Mouse (Mus musculus): Measurements from ENCODE around the gene Tbpl2.

GRCm38 (mm10) chr2:24040531-24040930, 55.9 kb downstream of the Tbpl2 start:
- TF ChIP-seq CTCF (IDR thresholded peaks at IDR 0.05 in 2 of 3, conservative IDR thresholded peaks at IDR 0.05 in 1 of 3; ENCODE audit: control insufficient read depth in 1 of 3, insufficient read depth in 1 of 3, low read depth in 2 of 3, low read length in 3 of 3, poor library complexity in 1 of 3, severe bottlenecking in 1 of 3) (no peak), RCOR1 (IDR thresholded peaks at IDR 0.05; ENCODE audit: low read depth, low read length) (no peak), KAT2A (conservative IDR thresholded peaks at IDR 0.05; ENCODE audit: low read depth, low read length) (no peak), POLR2A (IDR thresholded peaks at IDR 0.05; ENCODE audit: control insufficient read depth in 1 of 2, insufficient read depth in 1 of 2, low read depth in 1 of 2, low read length in 2 of 2, poor library complexity in 1 of 2) (no peak), ZC3H11A (IDR thresholded peaks at IDR 0.05; ENCODE audit: low read depth, low read length) (no peak), ZNF384 (IDR thresholded peaks at IDR 0.05; ENCODE audit: low read depth, low read length) (no peak), USF1 (IDR thresholded peaks at IDR 0.05; ENCODE audit: low read depth, low read length) (no peak), EP300 (IDR thresholded peaks at IDR 0.05; ENCODE audit: low read depth in 1 of 2, low read length in 2 of 2) (no peak), TAL1 (IDR thresholded peaks at IDR 0.05; ENCODE audit: low read length) (no peak), TCF12 (IDR thresholded peaks at IDR 0.05; ENCODE audit: low read depth, low read length) (no peak), POLR2AphosphoS5 (IDR thresholded peaks at IDR 0.05; ENCODE audit: borderline replicate concordance, low read depth, low read length) (no peak), MAFK (IDR thresholded peaks at IDR 0.05; ENCODE audit: borderline replicate concordance, low read depth, low read length) (no peak)
